Mouse (Mus musculus) A20 (cell line): Measurements from ENCODE around the gene H2-K1.
"Not testable (repeated sequence)": the region's sequence is repeated elsewhere in the genome, so short reads cannot be mapped to it uniquely, and the experiment has no call there.

Experiments
- DNase-seq: peaks from one replicate; pipeline ENCODE4 v3.0.0-alpha.2; 2011; ENCODE audit warnings: low read depth, low spot score

The H2-K1 gene

GRCm38 (mm10) chr17:33954646-33955554 is 45.2 kb downstream of the H2-K1 start:
- no peak for DNase-seq

- no peak for DNase-seq
Observed at GRCm38 (mm10) chr17:33953961-33954565, 46.1 kb downstream of the H2-K1 start.

GRCm38 (mm10) chr17:33953310-33953709 is 46.8 kb downstream of the H2-K1 start:
- DNase-seq, result no peak

- DNase-seq, result no peak
Observed at GRCm38 (mm10) chr17:33952879-33953278, 47.3 kb downstream of the H2-K1 start.

GRCm38 (mm10) chr17:33952015-33952414 is 48.1 kb downstream of the H2-K1 start:
- not testable (repeated sequence) for DNase-seq

GRCm38 (mm10) chr17:33951021-33951946 is 48.9 kb downstream of the H2-K1 start, which contains the start of gene B3galt4:
Gene B3galt4, minus strand, starts transcription at chr17:33951488.
- peak; percentile 86 for DNase-seq

- no peak for DNase-seq
Observed at GRCm38 (mm10) chr17:33950131-33950625, 50.0 kb downstream of the H2-K1 start.

- DNase-seq, result no peak
Observed at GRCm38 (mm10) chr17:33948905-33949537, 51.1 kb downstream of the H2-K1 start.

GRCm38 (mm10) chr17:33948090-33948904 is 51.9 kb downstream of the H2-K1 start:
- DNase-seq, result no peak

- no peak for DNase-seq
Observed at GRCm38 (mm10) chr17:33947430-33948089, 52.6 kb downstream of the H2-K1 start.
